Mouse (Mus musculus) frontal cortex, postnatal 10 days (tissue): ENCODE data around the gene Dynll2.
A peak's percentile ranks its signal among the peaks of the same experiment; 100 is the strongest.
"Not testable (repeated sequence)": the region's sequence is repeated elsewhere in the genome, so short reads cannot be mapped to it uniquely, and the experiment has no call there.

Source experiments
- DNase-seq, 2 experiments: peaks; one replicate each; pipeline ENCODE4 v3.0.0; 2022; ENCODE audit warnings: low spot score in 2 of 2, mixed read lengths in 1 of 2

Gene Dynll2

DNA sequence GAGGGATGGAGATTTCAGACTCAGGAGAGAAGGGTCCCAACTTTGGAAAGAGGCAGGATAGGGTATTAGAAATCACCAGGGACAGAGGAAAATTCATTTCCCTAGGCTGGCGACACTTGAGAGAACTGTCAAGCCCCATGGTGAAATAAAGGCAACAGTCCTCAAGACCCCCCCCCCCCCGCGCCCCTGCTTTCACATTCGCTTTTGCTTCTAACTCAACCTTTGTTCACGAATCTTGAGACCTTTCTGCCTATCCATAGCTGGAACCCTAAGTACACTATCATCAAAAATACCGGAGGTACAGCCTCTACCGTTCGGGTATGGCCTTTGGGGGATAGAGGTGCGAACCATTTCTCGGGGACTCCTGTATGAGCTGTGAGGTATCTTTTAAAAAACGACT is 528 bp upstream of the Dynll2 start:
- DNase-seq = no peak

DNA sequence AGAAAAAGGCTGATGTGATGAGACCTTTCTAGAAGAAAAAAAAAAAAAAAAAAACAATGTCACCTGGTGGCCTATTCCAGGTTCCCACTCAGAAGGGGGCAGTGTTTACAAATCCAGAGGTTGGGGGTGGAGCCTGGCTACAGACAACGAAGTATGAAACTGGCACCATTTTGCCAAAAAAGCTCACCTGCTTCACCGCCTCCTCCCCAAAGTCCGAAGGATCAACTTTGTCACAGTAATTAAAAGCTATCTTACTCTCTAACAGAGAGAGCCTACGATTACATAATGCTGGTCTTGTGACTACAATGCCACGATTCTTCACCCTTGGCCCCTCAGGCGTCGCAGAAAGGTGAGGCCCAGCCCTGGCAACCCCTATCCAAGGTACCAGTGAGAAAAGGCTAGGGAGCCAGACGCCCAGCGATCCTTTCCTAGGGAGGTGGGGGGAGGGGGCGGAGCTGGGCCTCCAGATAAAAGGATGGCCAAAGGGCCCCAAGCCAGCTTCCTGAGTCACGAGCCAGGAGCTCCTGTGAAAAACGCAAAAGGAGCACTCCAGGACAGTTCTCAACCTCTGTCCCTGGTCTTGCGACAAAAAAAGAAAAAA is 1.1 kb downstream of the Dynll2 start:
- DNase-seq = peak; percentile 39 to 45

DNA sequence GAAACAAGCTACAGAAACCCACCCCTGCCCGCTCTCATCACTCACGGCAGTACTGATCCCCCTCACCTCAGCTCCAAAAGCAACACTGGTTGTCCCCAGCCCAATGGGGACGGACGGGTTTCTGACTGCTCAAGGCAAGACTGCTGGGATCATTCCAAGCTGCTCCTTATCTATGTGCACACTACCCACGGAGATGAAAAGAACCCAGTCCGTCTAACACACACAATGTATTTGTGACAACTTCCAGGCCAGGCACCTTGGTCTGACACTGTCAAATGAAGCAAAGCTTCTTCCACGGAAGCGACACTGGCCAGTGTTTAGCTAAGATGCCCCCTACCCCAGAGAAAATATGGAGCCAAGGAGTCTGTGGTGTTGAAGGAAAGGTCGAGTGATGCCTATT is 1.7 kb downstream of the Dynll2 start:
- DNase-seq = no peak

DNA sequence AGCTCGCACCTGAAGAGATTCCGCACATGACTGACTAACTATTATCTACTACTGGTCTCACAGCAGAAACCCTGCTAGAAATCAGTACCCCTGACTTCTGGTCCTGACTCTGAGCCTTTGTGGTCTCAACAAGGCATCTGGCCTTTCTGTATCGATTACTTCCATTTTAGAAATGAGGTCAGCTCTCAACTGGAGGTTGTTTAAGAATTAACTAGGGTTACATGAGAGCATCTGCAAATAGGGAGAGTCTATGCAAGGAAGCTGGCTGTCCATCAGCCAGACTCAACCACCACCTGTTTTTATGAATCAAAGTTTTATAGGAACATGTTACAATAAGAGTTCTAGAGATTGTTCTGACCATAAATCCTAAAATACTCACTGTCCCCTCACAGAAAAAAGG is 2.8 kb downstream of the Dynll2 start:
- no peak for DNase-seq

DNA sequence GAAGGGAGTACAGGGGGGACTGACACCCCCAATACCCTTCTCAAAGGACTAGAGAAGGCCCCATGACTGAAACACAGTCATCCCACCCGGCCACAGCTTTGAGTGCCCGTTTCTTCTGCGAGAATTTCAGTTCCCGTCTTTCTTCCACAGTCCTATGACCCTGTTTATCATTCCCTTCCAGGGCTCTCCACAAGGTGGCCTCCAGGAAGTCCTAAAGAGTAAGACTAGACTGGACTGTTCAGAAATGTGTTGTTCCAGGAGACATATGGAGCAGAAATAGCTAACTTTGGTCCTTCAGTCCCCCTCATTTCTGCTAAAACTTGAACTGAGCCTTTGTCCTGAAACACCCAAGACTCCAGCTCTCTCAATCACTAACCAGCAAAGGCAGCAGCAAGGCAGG is 8.4 kb downstream of the Dynll2 start:
- DNase-seq = no peak

DNA sequence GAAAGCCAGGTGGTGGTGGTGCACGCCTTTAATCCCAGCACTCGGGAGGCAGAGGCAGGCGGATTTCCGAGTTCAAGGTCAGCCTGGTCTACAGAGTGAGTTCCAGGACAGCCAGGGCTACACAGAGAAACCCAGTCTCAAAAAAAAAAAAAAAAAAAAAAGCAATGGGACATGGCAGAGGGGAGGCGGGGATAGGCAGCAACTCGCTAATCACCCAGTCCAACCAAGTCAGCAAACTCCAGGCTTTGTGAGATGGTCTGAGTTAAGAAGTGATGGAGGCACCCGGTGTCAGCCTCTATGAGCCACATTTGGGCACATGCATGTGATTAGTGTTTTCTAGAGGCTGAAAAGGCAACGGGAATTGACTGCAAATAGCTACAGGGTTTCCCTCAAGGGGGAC is 10.3 kb downstream of the Dynll2 start:
- DNase-seq = not testable (repeated sequence)

DNA sequence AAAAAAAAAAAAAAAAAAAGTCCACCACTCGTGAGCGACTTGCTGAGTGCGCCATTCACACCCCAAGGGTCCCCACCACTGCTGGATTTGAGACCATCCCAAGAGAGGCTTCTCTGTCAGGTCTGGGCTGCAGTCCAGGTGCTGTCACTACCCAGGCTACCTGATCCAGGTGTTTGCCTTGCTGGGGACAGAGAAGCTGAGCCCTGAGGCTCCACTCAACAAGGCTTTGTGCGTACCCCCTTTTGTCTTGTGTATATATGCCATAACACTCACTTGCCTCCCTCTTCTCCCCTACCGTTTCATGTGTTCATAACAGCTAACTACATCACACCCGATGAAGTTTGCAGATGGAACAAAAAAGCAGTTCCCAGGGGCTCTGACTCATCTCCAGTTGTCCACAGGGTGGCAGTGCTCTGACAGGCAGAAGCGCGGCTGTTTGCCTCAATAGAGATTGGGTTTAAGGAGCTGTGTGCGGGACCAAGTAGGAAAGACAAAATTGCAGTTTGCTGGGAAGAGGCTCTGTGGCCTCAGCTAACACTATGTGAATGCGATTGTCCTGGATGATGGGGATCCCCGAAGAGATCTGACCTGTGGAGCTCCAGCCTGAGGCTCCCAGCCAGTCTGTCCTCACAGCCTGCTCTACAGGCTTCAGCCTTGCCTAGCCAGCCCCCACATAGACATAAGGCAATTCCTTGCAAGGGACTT is 12.7 kb downstream of the Dynll2 start:
- peak; percentile 56 to 64 for DNase-seq

DNA sequence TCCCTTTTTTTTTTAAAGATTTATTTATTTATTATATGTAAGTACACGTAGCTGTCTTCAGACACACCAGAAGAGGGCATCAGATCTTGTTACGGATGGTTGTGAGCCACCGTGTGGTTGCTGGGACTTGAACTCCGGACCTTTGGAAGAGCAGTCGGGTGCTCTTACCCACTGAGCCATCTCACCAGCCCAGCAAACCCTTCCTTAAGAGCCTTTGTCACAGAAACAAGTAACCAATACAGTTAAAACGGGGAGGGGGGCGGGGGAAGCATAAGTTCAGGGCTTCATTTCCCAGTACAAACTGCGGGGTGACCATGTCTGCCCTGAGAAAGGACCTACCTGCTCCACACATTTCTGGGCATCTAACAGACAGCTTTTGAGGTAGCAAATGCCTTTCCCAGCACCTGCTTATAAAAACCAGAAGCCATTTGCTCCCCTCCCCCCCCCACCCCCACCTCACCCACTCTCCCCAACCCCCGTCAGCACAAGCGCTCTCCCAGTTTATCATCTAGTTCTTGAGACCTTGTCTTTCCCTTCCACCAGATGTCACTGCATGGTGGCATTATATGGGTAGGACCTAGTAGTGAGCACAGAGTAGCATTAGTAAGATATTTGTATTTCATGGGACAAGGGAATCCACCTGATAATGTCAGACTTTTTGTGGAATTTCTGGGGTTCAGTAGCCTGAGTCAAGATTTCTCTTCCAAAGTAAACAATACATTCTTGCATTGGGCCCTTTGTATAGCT is 13.6 kb downstream of the Dynll2 start:
- no peak for DNase-seq

DNA sequence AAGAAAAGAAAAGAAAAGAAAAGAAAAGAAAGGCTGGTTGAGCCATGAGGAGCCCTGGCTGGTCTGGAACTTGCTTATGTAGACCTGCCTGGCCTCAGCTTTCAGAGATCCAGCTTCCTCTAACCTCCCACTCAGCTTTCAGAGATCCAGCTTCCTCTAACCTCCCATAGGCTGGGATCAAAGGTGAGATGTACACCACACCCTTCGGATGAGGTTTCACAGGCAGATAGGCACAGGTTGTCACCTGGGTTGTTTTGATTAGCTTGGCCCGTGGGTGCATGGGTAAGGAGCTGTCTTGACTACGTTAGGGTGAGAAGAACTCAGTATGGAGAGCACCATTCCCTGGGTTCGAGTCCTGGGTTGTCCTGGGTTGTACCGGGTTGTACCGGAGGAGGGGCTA is 14.5 kb downstream of the Dynll2 start:
- DNase-seq = no peak

DNA sequence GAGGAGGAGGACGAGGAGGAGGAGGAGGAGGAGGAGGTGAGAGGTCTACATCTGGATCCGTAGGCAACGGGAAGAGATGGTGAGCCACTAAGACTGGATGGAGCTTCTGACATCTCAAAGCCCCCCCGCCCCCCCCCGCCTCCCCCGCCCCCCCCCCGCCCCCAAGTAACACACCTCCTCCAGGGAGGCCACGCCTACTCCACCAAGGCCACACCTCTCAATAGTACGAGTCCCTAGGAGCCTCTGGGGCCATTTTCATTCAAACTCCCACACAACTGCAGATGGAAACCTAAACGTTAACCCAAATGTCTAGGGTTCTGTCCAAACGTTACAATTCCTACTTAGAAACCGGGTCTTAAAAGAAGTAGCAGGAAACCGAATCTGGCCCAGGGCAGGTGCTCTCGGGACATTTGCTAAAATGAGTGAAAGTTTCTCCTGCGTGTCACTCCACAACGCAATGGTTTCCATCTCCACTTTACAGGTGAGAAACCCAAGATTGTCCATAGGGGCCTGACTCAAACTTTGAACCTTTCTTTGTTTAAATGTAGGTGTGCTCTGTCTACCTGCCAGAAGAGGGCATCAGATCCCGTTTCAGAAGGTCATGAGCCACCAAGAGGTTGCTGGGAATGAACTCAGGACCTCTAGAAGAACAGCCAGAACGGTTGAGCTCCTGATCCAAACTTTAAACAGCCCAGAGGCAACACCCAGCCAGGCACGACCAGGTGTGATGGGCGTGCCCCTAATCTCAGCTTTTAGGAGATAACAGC is 18.8 kb downstream of the Dynll2 start:
- no peak for DNase-seq

DNA sequence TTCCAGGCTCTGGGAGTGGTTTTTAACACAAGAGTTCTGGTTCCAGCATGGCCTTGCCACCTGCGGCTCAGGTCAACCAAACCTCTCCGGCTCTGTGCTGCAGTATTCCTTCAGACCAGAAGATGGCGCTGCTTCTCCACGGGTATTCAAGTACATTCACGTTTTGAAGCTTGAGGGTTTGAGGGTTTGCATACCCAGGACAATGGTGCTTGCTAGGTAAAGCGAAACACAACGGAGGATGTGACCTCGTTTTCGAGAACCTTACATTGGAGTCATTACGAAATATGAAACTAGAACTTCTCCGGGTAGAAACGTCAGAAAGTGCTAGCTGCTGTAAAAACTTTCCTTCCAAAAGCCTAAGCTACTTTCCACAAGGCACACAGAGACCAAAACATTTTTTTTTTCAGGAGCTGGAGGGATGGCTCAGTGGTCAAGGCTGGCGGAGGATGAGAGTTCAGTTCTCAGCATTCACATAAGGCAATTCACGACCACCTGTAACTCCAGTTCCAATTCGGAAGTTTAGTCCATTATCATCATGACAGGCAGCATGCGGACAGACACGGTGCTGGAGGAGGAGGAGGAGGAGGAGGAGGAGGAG is 19.5 kb downstream of the Dynll2 start:
- peak in 1 of 2 experiments; percentile 72 for DNase-seq

DNA sequence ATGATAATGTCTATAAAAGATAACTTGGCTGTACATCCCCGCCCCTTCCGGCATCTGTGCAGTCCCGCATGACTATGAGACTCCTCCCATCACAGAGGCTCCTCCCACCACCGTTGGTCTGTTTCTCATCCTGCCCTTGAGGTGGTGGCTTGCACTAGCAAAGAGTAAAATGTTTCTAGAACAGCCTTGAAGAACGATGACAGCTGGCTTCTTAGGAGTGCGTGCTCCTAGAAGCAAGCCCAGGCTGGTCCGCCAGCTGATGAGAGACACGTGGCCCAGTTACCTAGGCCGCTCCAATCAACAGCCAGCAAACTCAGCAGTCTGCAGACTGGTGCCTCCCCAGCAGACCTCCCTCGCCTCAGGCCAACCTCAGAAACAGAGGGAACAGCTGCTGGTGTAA is 21.1 kb downstream of the Dynll2 start:
- DNase-seq = no peak

DNA sequence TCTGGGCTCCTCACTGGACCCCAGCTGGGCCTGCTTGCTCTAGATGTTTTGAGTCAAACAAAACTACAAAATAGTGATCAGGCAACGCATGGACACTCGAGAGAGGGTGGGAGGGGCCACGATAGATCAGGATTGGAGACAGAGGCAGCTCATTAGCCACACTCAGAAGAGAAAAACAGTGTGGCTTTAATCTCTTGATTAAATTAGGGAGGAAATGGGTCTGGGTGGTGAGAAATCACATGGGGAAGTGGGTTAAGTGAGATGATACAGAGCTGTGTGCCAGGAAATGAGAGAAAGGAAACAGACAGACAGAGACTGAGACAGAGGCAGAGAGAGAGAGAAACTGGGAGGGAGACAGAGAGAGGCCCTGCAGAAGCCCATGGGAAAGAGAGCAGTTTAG is 22.0 kb downstream of the Dynll2 start:
- DNase-seq = no peak

DNA sequence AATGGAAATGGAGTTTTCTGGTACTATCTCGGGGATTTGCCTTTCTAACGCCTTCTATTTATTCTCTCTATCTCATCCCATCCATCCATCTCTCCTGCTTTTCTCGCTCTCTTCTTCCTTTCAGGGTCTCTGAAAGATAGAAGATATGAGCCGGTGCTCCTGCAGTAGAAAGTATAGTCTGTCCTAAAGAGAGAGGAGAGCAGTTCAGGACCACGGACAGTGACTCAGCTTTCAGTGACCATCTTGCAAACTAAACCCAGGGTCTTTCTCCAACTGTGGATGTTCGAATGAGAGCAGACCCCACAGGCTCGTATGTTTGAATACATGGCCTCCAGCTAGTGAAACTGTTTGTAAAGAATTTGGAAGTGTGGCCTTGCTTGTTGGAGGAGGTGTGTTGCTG is 30.3 kb downstream of the Dynll2 start:
- no peak for DNase-seq

DNA sequence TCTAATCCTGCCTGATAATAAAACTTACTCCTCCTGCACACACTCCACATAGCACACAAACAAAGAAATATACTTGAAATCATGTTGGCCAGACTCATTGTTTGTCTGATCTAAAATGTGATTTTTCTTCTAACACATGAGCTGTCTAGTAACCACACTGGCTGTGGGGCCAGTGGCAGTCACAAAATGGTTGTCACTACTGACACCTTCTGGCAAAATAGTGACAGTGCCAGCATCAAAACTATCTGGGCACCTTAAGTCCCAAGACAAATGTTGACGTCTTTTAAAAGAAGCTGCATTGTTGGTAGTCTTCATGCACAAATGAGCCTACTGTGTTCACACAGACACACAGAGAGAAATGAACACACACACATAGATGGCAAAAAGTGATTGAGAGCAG is 32.2 kb downstream of the Dynll2 start:
- no peak for DNase-seq

DNA sequence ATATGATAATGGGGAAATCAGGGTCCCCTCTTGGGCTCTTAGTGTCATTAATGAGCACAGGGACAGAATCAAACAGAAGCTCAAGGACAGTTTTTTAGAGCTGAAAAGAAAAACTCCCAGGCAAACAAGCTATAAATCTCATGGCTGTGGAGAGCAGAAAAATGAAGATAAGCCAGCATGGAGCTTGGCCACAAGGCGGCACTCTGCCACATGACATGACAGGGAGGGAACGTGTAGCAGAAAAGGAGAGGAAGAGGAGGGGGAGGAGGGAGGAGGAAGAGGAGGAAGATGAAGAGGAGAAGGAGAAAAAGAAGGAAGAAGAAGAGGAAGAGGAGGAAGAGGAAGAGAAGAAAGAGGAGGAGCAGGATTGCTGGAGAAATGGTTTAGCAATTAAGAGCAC is 37.3 kb downstream of the Dynll2 start:
- no peak for DNase-seq

DNA sequence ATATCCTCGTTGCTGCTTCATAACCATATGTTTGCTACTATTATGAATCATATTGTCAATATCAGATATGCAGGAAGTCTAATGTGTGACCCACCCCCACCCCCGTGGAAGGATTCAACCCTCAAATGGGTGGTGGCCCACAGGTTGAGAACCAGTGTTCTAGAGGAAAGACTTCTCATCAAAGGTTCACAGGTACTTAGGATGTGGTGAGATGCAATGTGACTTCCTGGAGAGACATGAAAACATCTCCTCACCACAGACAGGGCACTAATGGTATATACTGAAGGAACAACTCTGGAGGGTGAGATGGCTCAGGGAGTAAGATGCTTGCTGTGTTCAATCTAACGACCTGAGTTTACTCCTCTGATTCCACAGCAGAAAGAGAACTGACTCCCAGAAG is 51.9 kb downstream of the Dynll2 start:
- DNase-seq = no peak

DNA sequence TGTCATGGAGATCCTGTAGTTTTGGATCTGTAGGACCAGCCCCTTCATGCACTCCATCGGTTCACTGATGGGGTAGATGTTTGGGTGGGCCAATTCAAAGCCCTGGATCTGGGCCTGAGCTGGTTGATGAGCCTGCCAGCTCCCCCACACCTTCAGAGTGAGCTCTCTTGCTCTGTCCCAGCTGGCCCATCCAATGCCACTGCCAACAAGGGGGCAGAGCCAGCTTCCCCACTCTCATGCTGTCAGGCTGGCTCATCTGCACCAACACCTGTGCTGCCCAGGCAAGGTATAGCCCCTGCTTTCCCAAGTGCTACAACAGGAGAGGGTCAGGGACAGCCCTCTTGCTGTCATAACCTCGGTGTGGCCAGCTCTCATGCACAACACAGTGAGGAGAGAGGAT is 53.6 kb downstream of the Dynll2 start:
- DNase-seq = no peak

DNA sequence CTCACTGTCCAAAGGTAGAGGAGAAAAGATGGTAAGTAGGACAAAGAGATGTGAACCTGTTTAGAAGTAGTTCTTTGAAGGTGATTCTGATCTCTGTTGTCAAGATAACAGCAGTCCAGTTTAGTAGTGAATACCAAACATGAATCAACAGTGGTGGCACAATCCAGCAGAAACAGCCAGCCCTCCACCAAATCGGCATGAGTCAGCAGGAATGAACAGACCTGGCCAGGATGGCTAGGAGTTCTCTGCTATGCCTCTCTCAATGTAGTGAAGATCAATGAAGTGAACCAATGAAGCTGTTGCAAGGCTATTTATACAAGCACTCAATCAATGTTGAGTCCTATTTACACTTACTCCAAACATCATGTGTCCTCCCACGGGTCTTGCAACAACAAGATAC is 57.0 kb downstream of the Dynll2 start:
- no peak for DNase-seq
